Mouse (Mus musculus) kidney, adult 2 months (tissue): Measurements from ENCODE around the gene Ankrd7. TPM values are rescaled to one million over a fixed set of nuclear protein-coding genes. Genes with fewer than 3 reads are reported as not detected.
"Not testable (repeated sequence)": the region's sequence is repeated elsewhere in the genome, so short reads cannot be mapped to it uniquely, and the experiment has no call there.

Experiments
- DNase-seq: peaks from one replicate; pipeline ENCODE4 v3.0.0; 2021
- H3K27ac ChIP-seq: fragments of 200-500 bp; 2 replicates; pipeline ENCODE4 v1.5.1; 2012; ENCODE audit warnings: low read depth, low read length, control low read depth, inconsistent platforms; ENCODE audit not compliant: insufficient read depth
- H3K27me3 ChIP-seq: fragments of 200-500 bp; replicated peaks from 2 replicates; pipeline ENCODE4 v1.6.1; 2012; ENCODE audit warnings: mild to moderate bottlenecking, moderate library complexity, low read length, inconsistent platforms; ENCODE audit not compliant: control insufficient read depth, insufficient read depth
- H3K36me3 ChIP-seq: fragments of 200-500 bp; 2 replicates; pipeline ENCODE4 v1.6.1; 2012; ENCODE audit warnings: mild to moderate bottlenecking, moderate library complexity, low read length, inconsistent platforms; ENCODE audit not compliant: control insufficient read depth, insufficient read depth
- H3K4me1 ChIP-seq: fragments of 200-500 bp; 2 replicates; pipeline ENCODE4 v1.6.1; 2011; ENCODE audit warnings: low read length; ENCODE audit not compliant: control insufficient read depth, insufficient read depth
- H3K4me3 ChIP-seq: fragments of 200-500 bp; 2 replicates; pipeline ENCODE4 v1.5.1; 2011; ENCODE audit warnings: mild to moderate bottlenecking, low read depth, low read length, control low read depth; ENCODE audit not compliant: insufficient read depth
- CTCF ChIP-seq: fragments of 200-500 bp; conservative IDR thresholded peaks from 2 replicates; pipeline ENCODE4 v1.5.1; 2011; ENCODE audit warnings: low read depth, mild to moderate bottlenecking, control low read depth, low read length, moderate library complexity, mixed read lengths; ENCODE audit not compliant: insufficient read depth, insufficient read length
- POLR2A ChIP-seq: fragments of 200-500 bp; IDR thresholded peaks from one replicate; pipeline ENCODE4 v1.6.1; 2011; ENCODE audit warnings: low read depth, low read length, control low read depth
- WGBS: fragments of 180-500 bp; shearing (Covaris S2); methylation state at CpG from one replicate; pipeline ENCODE4 v1.1.7; 2018; 5-methylcytosine and 5-hydroxymethylcytosine counted together
- polyA plus RNA-seq: library from polyadenylated mRNA; depleted of rRNA; stranded (reverse); fragments of >200 nt; gene quantifications from 2 replicates; pipeline ENCODE4 v1.2.3, GENCODE M21; 2012; rRNA removed

The Ankrd7 gene
- not detected in 2 replicates for polyA plus RNA-seq

GRCm38 (mm10) chr6:18866018-18866417, at the start of gene Ankrd7:
Gene Ankrd7, plus strand, starts transcription at chr6:18866318.
- WGBS = 85% methylated on average over 8 of the region's 8 CpGs
- no peaks in the 10 kb centered on the region for H3K4me1 ChIP-seq
- no peak within 1 kb of the TSS for H3K4me3 ChIP-seq
- TF ChIP-seq CTCF (no peak), POLR2A (no peak)
- H3K36me3 ChIP-seq = no peaks in the 10 kb centered on the region
- no peak within 1 kb of the TSS for H3K27ac ChIP-seq
- DNase-seq = no peak
- no peaks in the 10 kb centered on the region for H3K27me3 ChIP-seq

- Histone ChIP-seq H3K36me3 (no peaks in the 10 kb centered on the region), H3K4me3 (no peak overlapping the region), H3K4me1 (peaks cover 3% of the 10 kb centered on the region; the same call in 1 of the 2 replicates), H3K27me3 (no peaks in the 10 kb centered on the region), H3K27ac (no peak overlapping the region)
- DNase-seq = peak; percentile 70
- TF ChIP-seq CTCF (0 out of 2 replicates have a peak, but pooled peaks have one; percentile 18), POLR2A (no peak)
- WGBS = 10% methylated on average over 4 of the region's 4 CpGs
Observed at GRCm38 (mm10) chr6:18819343-18819742, 46.8 kb upstream of the Ankrd7 start.

GRCm38 (mm10) chr6:18820246-18820645, 45.9 kb upstream of the Ankrd7 start:
- Histone ChIP-seq H3K4me3 (no peak overlapping the region), H3K4me1 (peaks cover 3% of the 10 kb centered on the region; the same call in 1 of the 2 replicates), H3K36me3 (no peaks in the 10 kb centered on the region), H3K27ac (no peak overlapping the region), H3K27me3 (no peaks in the 10 kb centered on the region)
- WGBS = 84% methylated on average over 4 of the region's 4 CpGs
- no peak for DNase-seq
- no peak for TF ChIP-seq POLR2A
- TF ChIP-seq CTCF = no peak

- H3K4me3 ChIP-seq = no peak overlapping the region
- no peaks in the 10 kb centered on the region for H3K27me3 ChIP-seq
- DNase-seq = peak; percentile 76
- H3K4me1 ChIP-seq = peaks cover 3% of the 10 kb centered on the region; the same call in 1 of the 2 replicates
- no peaks in the 10 kb centered on the region for H3K36me3 ChIP-seq
- no peak for TF ChIP-seq POLR2A
- TF ChIP-seq CTCF = no peak
- peak overlapping the region; percentile 68; the same call in 1 of the 2 replicates for H3K27ac ChIP-seq
- WGBS = 34% methylated on average over 1 of the region's 1 CpGs
Observed at GRCm38 (mm10) chr6:18822812-18823211, 43.3 kb upstream of the Ankrd7 start.

GRCm38 (mm10) chr6:18832958-18833357, 33.2 kb upstream of the Ankrd7 start:
- WGBS = 87% methylated on average over 1 of the region's 1 CpGs
- TF ChIP-seq POLR2A (no peak), CTCF (no peak)
- no peaks in the 10 kb centered on the region for H3K27me3 ChIP-seq
- no peaks in the 10 kb centered on the region for H3K36me3 ChIP-seq
- no peak overlapping the region for H3K4me3 ChIP-seq
- no peak overlapping the region for H3K27ac ChIP-seq
- no peak for DNase-seq
- no peaks in the 10 kb centered on the region for H3K4me1 ChIP-seq

GRCm38 (mm10) chr6:18844529-18844928, 21.6 kb upstream of the Ankrd7 start:
- not testable (repeated sequence) for H3K27me3 ChIP-seq, H3K4me3 ChIP-seq, H3K4me1 ChIP-seq, H3K36me3 ChIP-seq, DNase-seq, H3K27ac ChIP-seq
- WGBS = 65% methylated on average over 6 of the region's 11 CpGs

- H3K4me3 ChIP-seq = peak overlapping the region; percentile 15; the same call in 1 of the 2 replicates
- not testable (repeated sequence) for H3K4me1 ChIP-seq, H3K36me3 ChIP-seq, H3K27ac ChIP-seq, H3K27me3 ChIP-seq, DNase-seq
- 0% methylated on average over 5 of the region's 7 CpGs for WGBS
Observed at GRCm38 (mm10) chr6:18845571-18845970, 20.5 kb upstream of the Ankrd7 start.

- TF ChIP-seq CTCF (no peak), POLR2A (peak; percentile 79)
- Histone ChIP-seq H3K27ac (peak within 1 kb of the TSS; percentile 100), H3K36me3 (peaks cover 4% of the 10 kb centered on the region; the same call in 1 of the 2 replicates), H3K4me3 (peak within 1 kb of the TSS; percentile 100), H3K4me1 (peaks cover 2% of the 10 kb centered on the region; the same call in 1 of the 2 replicates), H3K27me3 (no peaks in the 10 kb centered on the region)
- under 1% methylated on average over 37 of the region's 37 CpGs for WGBS
- peak; percentile 98 for DNase-seq
Observed at GRCm38 (mm10) chr6:18848051-18848701, 17.9 kb upstream of the Ankrd7 start, which contains the start of gene Lsm8. Gene Lsm8, plus strand, starts transcription at chr6:18848579.
